Comparison of ENCODE assay signal across 8 mouse cellular contexts in genomic region chr12:76376649-76377048, GRCm38 (mm10). TPM values are rescaled to one million over a fixed set of nuclear protein-coding genes. Genes with fewer than 3 reads are reported as not detected.
A peak's percentile ranks its signal among the peaks of the same experiment; 100 is the strongest.
DNase-seq lines count a peak whose midpoint lies in the region; ATAC-seq and TF ChIP-seq lines count a peak whose summit lies in the region.

No protein-coding gene starts in this region.

- WGBS in forebrain, embryonic 15.5 days, result 32% methylated on average over 7 of the region's 7 CpGs
- WGBS in forebrain, embryonic 13.5 days, result 30% methylated on average over 7 of the region's 7 CpGs
- 33% methylated on average over 7 of the region's 7 CpGs for WGBS in midbrain, postnatal 0 days
- WGBS in midbrain, embryonic 15.5 days, result 33% methylated on average over 7 of the region's 7 CpGs
- 43% methylated on average over 7 of the region's 7 CpGs for WGBS in hindbrain, embryonic 12.5 days

- no peak overlapping the region for H3K4me2 ChIP-seq in forebrain, embryonic 15.5 days (replicated peaks)
- no peak overlapping the region for H3K4me2 ChIP-seq in forebrain, embryonic 13.5 days
- H3K4me2 ChIP-seq in midbrain, postnatal 0 days (ENCODE audit: low read depth, low read length, poor library complexity, severe bottlenecking), result no peak overlapping the region
- no peak overlapping the region for H3K4me2 ChIP-seq in midbrain, embryonic 15.5 days
- no peak overlapping the region for H3K4me2 ChIP-seq in hindbrain, embryonic 12.5 days (replicated peaks)

- H3K9me3 ChIP-seq in forebrain, embryonic 15.5 days, result no peaks in the 10 kb centered on the region
- no peaks in the 10 kb centered on the region for H3K9me3 ChIP-seq in forebrain, embryonic 13.5 days (replicated peaks)
- H3K9me3 ChIP-seq in midbrain, postnatal 0 days (ENCODE audit: low read length), result no peaks in the 10 kb centered on the region
- H3K9me3 ChIP-seq in midbrain, embryonic 15.5 days, result no peaks in the 10 kb centered on the region
- H3K9me3 ChIP-seq in hindbrain, embryonic 12.5 days (replicated peaks), result no peaks in the 10 kb centered on the region

- H3K27ac ChIP-seq in forebrain, embryonic 15.5 days (replicated peaks), result no peak overlapping the region
- H3K27ac ChIP-seq in forebrain, embryonic 13.5 days, result no peak overlapping the region
- no peak overlapping the region for H3K27ac ChIP-seq in midbrain, postnatal 0 days (ENCODE audit: low read depth, low read length)
- no peak overlapping the region for H3K27ac ChIP-seq in midbrain, embryonic 15.5 days
- H3K27ac ChIP-seq in hindbrain, embryonic 12.5 days, result no peak overlapping the region

- H3K4me3 ChIP-seq in forebrain, embryonic 15.5 days, result no peak overlapping the region
- H3K4me3 ChIP-seq in forebrain, embryonic 13.5 days, result no peak overlapping the region
- H3K4me3 ChIP-seq in midbrain, postnatal 0 days (ENCODE audit: low read depth, low read length), result no peak overlapping the region
- H3K4me3 ChIP-seq in midbrain, embryonic 15.5 days, result no peak overlapping the region
- H3K4me3 ChIP-seq in hindbrain, embryonic 12.5 days, result no peak overlapping the region

- no peaks in the 10 kb centered on the region for H3K36me3 ChIP-seq in forebrain, embryonic 15.5 days
- no peaks in the 10 kb centered on the region for H3K36me3 ChIP-seq in forebrain, embryonic 13.5 days (ENCODE audit: poor library complexity, severe bottlenecking)
- no peaks in the 10 kb centered on the region for H3K36me3 ChIP-seq in midbrain, postnatal 0 days (ENCODE audit: insufficient read depth, low read length)
- no peaks in the 10 kb centered on the region for H3K36me3 ChIP-seq in midbrain, embryonic 15.5 days (replicated peaks)
- no peaks in the 10 kb centered on the region for H3K36me3 ChIP-seq in hindbrain, embryonic 12.5 days

- no peak overlapping the region for H3K9ac ChIP-seq in forebrain, embryonic 15.5 days (replicated peaks)
- H3K9ac ChIP-seq in forebrain, embryonic 13.5 days, result no peak overlapping the region
- no peak overlapping the region for H3K9ac ChIP-seq in midbrain, postnatal 0 days (replicated peaks; ENCODE audit: low read length, poor library complexity, severe bottlenecking)
- no peak overlapping the region for H3K9ac ChIP-seq in midbrain, embryonic 15.5 days
- no peak overlapping the region for H3K9ac ChIP-seq in hindbrain, embryonic 12.5 days

- H3K27me3 ChIP-seq in forebrain, embryonic 15.5 days, result no peaks in the 10 kb centered on the region
- no peaks in the 10 kb centered on the region for H3K27me3 ChIP-seq in forebrain, embryonic 13.5 days
- no peaks in the 10 kb centered on the region for H3K27me3 ChIP-seq in midbrain, postnatal 0 days (ENCODE audit: insufficient read depth, low read length)
- H3K27me3 ChIP-seq in midbrain, embryonic 15.5 days (replicated peaks), result no peaks in the 10 kb centered on the region
- no peaks in the 10 kb centered on the region for H3K27me3 ChIP-seq in hindbrain, embryonic 12.5 days

- peak; percentile 66 for TF ChIP-seq CTCF in midbrain, postnatal 0 days (IDR thresholded peaks at IDR 0.05)

- H3K4me1 ChIP-seq in forebrain, embryonic 15.5 days, result peaks cover 16% of the 10 kb centered on the region
- peaks cover 17% of the 10 kb centered on the region for H3K4me1 ChIP-seq in forebrain, embryonic 13.5 days
- no peaks in the 10 kb centered on the region for H3K4me1 ChIP-seq in midbrain, postnatal 0 days (ENCODE audit: insufficient read depth, low read length)
- H3K4me1 ChIP-seq in midbrain, embryonic 15.5 days, result peaks cover 12% of the 10 kb centered on the region
- peaks cover 18% of the 10 kb centered on the region for H3K4me1 ChIP-seq in hindbrain, embryonic 12.5 days

- peak; percentile 57; the same call in 1 of the 2 replicates for ATAC-seq in forebrain, embryonic 15.5 days (replicated peaks)
- no peak for ATAC-seq in forebrain, embryonic 13.5 days
- no peak for ATAC-seq in midbrain, postnatal 0 days (ENCODE audit: low FRiP score)
- ATAC-seq in midbrain, embryonic 15.5 days (replicated peaks), result no peak
- no peak for ATAC-seq in hindbrain, embryonic 12.5 days (ENCODE audit: low FRiP score)

- DNase-seq in midbrain, postnatal 0 days (ENCODE audit: low spot score), result peak; percentile 44
- DNase-seq in embryo, embryonic 11 days, result peak; percentile 55
- peak; percentile 72 for DNase-seq in lung, postnatal 36 days
- no peak for DNase-seq in frontal cortex, postnatal 25 days (ENCODE audit: low spot score in 2 of 2)

RNA-seq across cellular contexts. Expression of gene Zbtb1, which starts 6.6 kb away (rescaled TPM):
- 4.5 TPM in 2 replicates for polyA plus RNA-seq in forebrain, embryonic 15.5 days (2015; fragmentation: Nextera tagmentation; extraction: Ambion mirVana)
- 5.5 and 5.6 TPM in 2 replicates for polyA plus RNA-seq in forebrain, embryonic 13.5 days (2015; fragmentation: Nextera tagmentation; extraction: Ambion mirVana)
- total RNA-seq in midbrain, postnatal 0 days (2014; rRNA removed), result 2.9 and 3.4 TPM in 2 replicates
- polyA plus RNA-seq in midbrain, postnatal 0 days (2015; fragmentation: Nextera tagmentation; extraction: Ambion mirVana), result 1.7 and 1.9 TPM in 2 replicates
- polyA plus RNA-seq in midbrain, embryonic 15.5 days (2015; fragmentation: Nextera tagmentation; extraction: Ambion mirVana), result 3.4 and 3.5 TPM in 2 replicates
- polyA plus RNA-seq in hindbrain, embryonic 12.5 days (2016; fragmentation: Nextera tagmentation; extraction: Ambion mirVana), result 8.3 and 8.6 TPM in 2 replicates

RNA-seq across cellular contexts. Expression of gene Zbtb25, which starts 7.2 kb away (rescaled TPM):
- polyA plus RNA-seq in forebrain, embryonic 15.5 days (2015; fragmentation: Nextera tagmentation; extraction: Ambion mirVana), result 16.2 and 19.0 TPM in 2 replicates
- polyA plus RNA-seq in forebrain, embryonic 13.5 days (2015; fragmentation: Nextera tagmentation; extraction: Ambion mirVana), result 18.4 and 18.5 TPM in 2 replicates
- 19.9 and 24.4 TPM in 2 replicates for total RNA-seq in midbrain, postnatal 0 days (2014; rRNA removed)
- 10.9 and 11.5 TPM in 2 replicates for polyA plus RNA-seq in midbrain, postnatal 0 days (2015; fragmentation: Nextera tagmentation; extraction: Ambion mirVana)
- 14.6 and 15.1 TPM in 2 replicates for polyA plus RNA-seq in midbrain, embryonic 15.5 days (2015; fragmentation: Nextera tagmentation; extraction: Ambion mirVana)
- polyA plus RNA-seq in hindbrain, embryonic 12.5 days (2016; fragmentation: Nextera tagmentation; extraction: Ambion mirVana), result 20.1 and 20.6 TPM in 2 replicates

RNA-seq across cellular contexts. Expression of gene Hspa2, which starts 27.3 kb away (rescaled TPM):
- 4.5 and 5.7 TPM in 2 replicates for polyA plus RNA-seq in forebrain, embryonic 15.5 days (2015; fragmentation: Nextera tagmentation; extraction: Ambion mirVana)
- polyA plus RNA-seq in forebrain, embryonic 13.5 days (2015; fragmentation: Nextera tagmentation; extraction: Ambion mirVana), result 4.9 and 5.2 TPM in 2 replicates
- total RNA-seq in midbrain, postnatal 0 days (2014; rRNA removed), result 10.2 and 13.6 TPM in 2 replicates
- polyA plus RNA-seq in midbrain, postnatal 0 days (2015; fragmentation: Nextera tagmentation; extraction: Ambion mirVana), result 7.6 and 8.8 TPM in 2 replicates
- polyA plus RNA-seq in midbrain, embryonic 15.5 days (2015; fragmentation: Nextera tagmentation; extraction: Ambion mirVana), result 5.5 and 5.6 TPM in 2 replicates
- 9.8 and 10.4 TPM in 2 replicates for polyA plus RNA-seq in hindbrain, embryonic 12.5 days (2016; fragmentation: Nextera tagmentation; extraction: Ambion mirVana)

RNA-seq across cellular contexts. Expression of gene Ppp1r36, which starts 40.7 kb away (rescaled TPM):
- 1.2 TPM in 2 replicates for polyA plus RNA-seq in forebrain, embryonic 15.5 days (2015; fragmentation: Nextera tagmentation; extraction: Ambion mirVana)
- polyA plus RNA-seq in forebrain, embryonic 13.5 days (2015; fragmentation: Nextera tagmentation; extraction: Ambion mirVana), result 0.71 and 1.2 TPM in 2 replicates
- 0.27 and 0.94 TPM in 2 replicates for total RNA-seq in midbrain, postnatal 0 days (2014; rRNA removed)
- polyA plus RNA-seq in midbrain, postnatal 0 days (2015; fragmentation: Nextera tagmentation; extraction: Ambion mirVana), result 1.5 and 2.0 TPM in 2 replicates
- polyA plus RNA-seq in midbrain, embryonic 15.5 days (2015; fragmentation: Nextera tagmentation; extraction: Ambion mirVana), result 0.73 and 1.0 TPM in 2 replicates
- polyA plus RNA-seq in hindbrain, embryonic 12.5 days (2016; fragmentation: Nextera tagmentation; extraction: Ambion mirVana), result 2.7 and 3.1 TPM in 2 replicates

RNA-seq across cellular contexts. Expression of gene Akap5, which starts 52.0 kb away (rescaled TPM):
- polyA plus RNA-seq in forebrain, embryonic 15.5 days (2015; fragmentation: Nextera tagmentation; extraction: Ambion mirVana), result 7.3 and 7.4 TPM in 2 replicates
- 4.5 and 5.3 TPM in 2 replicates for polyA plus RNA-seq in forebrain, embryonic 13.5 days (2015; fragmentation: Nextera tagmentation; extraction: Ambion mirVana)
- total RNA-seq in midbrain, postnatal 0 days (2014; rRNA removed), result 17.2 and 18.0 TPM in 2 replicates
- 9.4 and 10.7 TPM in 2 replicates for polyA plus RNA-seq in midbrain, postnatal 0 days (2015; fragmentation: Nextera tagmentation; extraction: Ambion mirVana)
- polyA plus RNA-seq in midbrain, embryonic 15.5 days (2015; fragmentation: Nextera tagmentation; extraction: Ambion mirVana), result 9.8 and 10.3 TPM in 2 replicates
- 5.7 and 6.8 TPM in 2 replicates for polyA plus RNA-seq in hindbrain, embryonic 12.5 days (2016; fragmentation: Nextera tagmentation; extraction: Ambion mirVana)

Comparison
In these comparisons a context has a peak if more than half of its experiments do, and no peak if none do; other contexts are left out.
1. DNase-seq: peak in midbrain, postnatal 0 days (single experiment), embryo, embryonic 11 days (single experiment) and lung, postnatal 36 days (single experiment); none in frontal cortex, postnatal 25 days (0 of 2).